Mouse (Mus musculus): Measurements from ENCODE around the gene Acmsd.

Acmsd gene

GRCm38 (mm10) chr1:127729096-127729495 is at the start of gene Acmsd:
Gene Acmsd, plus strand, starts transcription at chr1:127729413.
- Histone ChIP-seq H3K36me3 (ENCODE audit: insufficient read depth, low read length) (no peaks in the 10 kb centered on the region), H3K4me1 (replicated peaks; ENCODE audit: low read depth, low read length) (no peaks in the 10 kb centered on the region), H3K27me3 (ENCODE audit: insufficient read depth, low read length) (no peaks in the 10 kb centered on the region), H3K9me3 (ENCODE audit: low read length) (0 out of 2 replicates have a peak, but pooled peaks cover 3% of the 10 kb centered on the region), H3K4me3 (replicated peaks; ENCODE audit: low read length) (no peak within 1 kb of the TSS)
- TF ChIP-seq CTCF (conservative IDR thresholded peaks at IDR 0.05; ENCODE audit: low read length) (no peak), POU5F1 (IDR thresholded peaks at IDR 0.05; ENCODE audit: borderline replicate concordance, low read length) (no peak), NANOG (IDR thresholded peaks at IDR 0.05; ENCODE audit: borderline replicate concordance, low read length) (no peak)

- Histone ChIP-seq H3K9me3 (ENCODE audit: low read length) (no peaks in the 10 kb centered on the region), H3K4me3 (replicated peaks; ENCODE audit: low read length) (no peak within 1 kb of the TSS), H3K4me1 (replicated peaks; ENCODE audit: low read depth, low read length) (peaks cover 19% of the 10 kb centered on the region), H3K36me3 (ENCODE audit: insufficient read depth, low read length) (no peaks in the 10 kb centered on the region), H3K27me3 (ENCODE audit: insufficient read depth, low read length) (peaks cover 48% of the 10 kb centered on the region)
- peak; percentile 94 for TF ChIP-seq CTCF (conservative IDR thresholded peaks at IDR 0.05; ENCODE audit: low read length)
- TF ChIP-seq NANOG (IDR thresholded peaks at IDR 0.05; ENCODE audit: borderline replicate concordance, low read length): no peak
Measured at GRCm38 (mm10) chr1:127679498-127680133, 49.6 kb upstream of the Acmsd start, which contains the start of gene Tmem163. Gene Tmem163, minus strand, starts transcription at chr1:127679548.

GRCm38 (mm10) chr1:127696533-127696932 is 32.7 kb upstream of the Acmsd start:
- peaks cover 10% of the 10 kb centered on the region for H3K9me3 ChIP-seq (ENCODE audit: low read length)
- no peak overlapping the region for H3K4me3 ChIP-seq (replicated peaks; ENCODE audit: low read length)
- TF ChIP-seq CTCF (conservative IDR thresholded peaks at IDR 0.05; ENCODE audit: low read length) (peak; percentile 55), POU5F1 (IDR thresholded peaks at IDR 0.05; ENCODE audit: borderline replicate concordance, low read length) (no peak)
- no peaks in the 10 kb centered on the region for H3K4me1 ChIP-seq (replicated peaks; ENCODE audit: low read depth, low read length)
- no peaks in the 10 kb centered on the region for H3K27me3 ChIP-seq (ENCODE audit: insufficient read depth, low read length)
- H3K36me3 ChIP-seq (ENCODE audit: insufficient read depth, low read length): no peaks in the 10 kb centered on the region

GRCm38 (mm10) chr1:127702187-127702586 is 27.0 kb upstream of the Acmsd start:
- Histone ChIP-seq H3K4me1 (replicated peaks; ENCODE audit: low read depth, low read length) (no peaks in the 10 kb centered on the region), H3K27me3 (ENCODE audit: insufficient read depth, low read length) (no peaks in the 10 kb centered on the region)

GRCm38 (mm10) chr1:127706269-127706668 is 22.9 kb upstream of the Acmsd start:
- no peaks in the 10 kb centered on the region for H3K27me3 ChIP-seq (ENCODE audit: insufficient read depth, low read length)
- TF ChIP-seq NANOG (IDR thresholded peaks at IDR 0.05; ENCODE audit: borderline replicate concordance, low read length) (no peak), POU5F1 (IDR thresholded peaks at IDR 0.05; ENCODE audit: borderline replicate concordance, low read length) (no peak), CTCF (conservative IDR thresholded peaks at IDR 0.05; ENCODE audit: low read length) (no peak)
- H3K4me1 ChIP-seq (replicated peaks; ENCODE audit: low read depth, low read length): no peaks in the 10 kb centered on the region
- peaks cover 7% of the 10 kb centered on the region for H3K9me3 ChIP-seq (ENCODE audit: low read length)
- no peak overlapping the region for H3K4me3 ChIP-seq (replicated peaks; ENCODE audit: low read length)
- H3K36me3 ChIP-seq (ENCODE audit: insufficient read depth, low read length): no peaks in the 10 kb centered on the region

More at GRCm38 (mm10) chr1:127702187-127702586, 27.0 kb upstream of the Acmsd start:
- no peak overlapping the region for H3K4me3 ChIP-seq (replicated peaks; ENCODE audit: low read length)
- peaks cover 14% of the 10 kb centered on the region for H3K9me3 ChIP-seq (ENCODE audit: low read length)
- TF ChIP-seq NANOG (IDR thresholded peaks at IDR 0.05; ENCODE audit: borderline replicate concordance, low read length): no peak
- TF ChIP-seq CTCF (conservative IDR thresholded peaks at IDR 0.05; ENCODE audit: low read length): peak; percentile 11; the same call in 1 of the 2 replicates
- no peaks in the 10 kb centered on the region for H3K36me3 ChIP-seq (ENCODE audit: insufficient read depth, low read length)

- no peak overlapping the region for H3K4me3 ChIP-seq (replicated peaks; ENCODE audit: low read length)
- H3K9me3 ChIP-seq (ENCODE audit: low read length): no peaks in the 10 kb centered on the region
- no peaks in the 10 kb centered on the region for H3K36me3 ChIP-seq (ENCODE audit: insufficient read depth, low read length)
- H3K27me3 ChIP-seq (ENCODE audit: insufficient read depth, low read length): no peaks in the 10 kb centered on the region
- H3K4me1 ChIP-seq (replicated peaks; ENCODE audit: low read depth, low read length): no peaks in the 10 kb centered on the region
- TF ChIP-seq CTCF (conservative IDR thresholded peaks at IDR 0.05; ENCODE audit: low read length): no peak
- TF ChIP-seq POU5F1 (IDR thresholded peaks at IDR 0.05; ENCODE audit: borderline replicate concordance, low read length): no peak
- TF ChIP-seq NANOG (IDR thresholded peaks at IDR 0.05; ENCODE audit: borderline replicate concordance, low read length): no peak
Measured at GRCm38 (mm10) chr1:127716441-127716840, 12.8 kb upstream of the Acmsd start.

GRCm38 (mm10) chr1:127718290-127718689 is 10.9 kb upstream of the Acmsd start:
- TF ChIP-seq POU5F1 (IDR thresholded peaks at IDR 0.05; ENCODE audit: borderline replicate concordance, low read length) (no peak), CTCF (conservative IDR thresholded peaks at IDR 0.05; ENCODE audit: low read length) (no peak), NANOG (IDR thresholded peaks at IDR 0.05; ENCODE audit: borderline replicate concordance, low read length) (no peak)
- H3K9me3 ChIP-seq (ENCODE audit: low read length): no peaks in the 10 kb centered on the region
- no peaks in the 10 kb centered on the region for H3K36me3 ChIP-seq (ENCODE audit: insufficient read depth, low read length)
- no peak overlapping the region for H3K4me3 ChIP-seq (replicated peaks; ENCODE audit: low read length)
- no peaks in the 10 kb centered on the region for H3K4me1 ChIP-seq (replicated peaks; ENCODE audit: low read depth, low read length)
- no peaks in the 10 kb centered on the region for H3K27me3 ChIP-seq (ENCODE audit: insufficient read depth, low read length)

- H3K9me3 ChIP-seq (ENCODE audit: low read length): no peaks in the 10 kb centered on the region
- no peaks in the 10 kb centered on the region for H3K4me1 ChIP-seq (replicated peaks; ENCODE audit: low read depth, low read length)
- TF ChIP-seq POU5F1 (IDR thresholded peaks at IDR 0.05; ENCODE audit: borderline replicate concordance, low read length) (no peak), CTCF (conservative IDR thresholded peaks at IDR 0.05; ENCODE audit: low read length) (no peak), NANOG (IDR thresholded peaks at IDR 0.05; ENCODE audit: borderline replicate concordance, low read length) (no peak)
- no peaks in the 10 kb centered on the region for H3K36me3 ChIP-seq (ENCODE audit: insufficient read depth, low read length)
- H3K27me3 ChIP-seq (ENCODE audit: insufficient read depth, low read length): no peaks in the 10 kb centered on the region
- no peak overlapping the region for H3K4me3 ChIP-seq (replicated peaks; ENCODE audit: low read length)
Measured at GRCm38 (mm10) chr1:127723596-127723995, 5.6 kb upstream of the Acmsd start.

- Histone ChIP-seq H3K36me3 (ENCODE audit: insufficient read depth, low read length) (no peaks in the 10 kb centered on the region), H3K9me3 (ENCODE audit: low read length) (0 out of 2 replicates have a peak, but pooled peaks cover 3% of the 10 kb centered on the region), H3K4me1 (replicated peaks; ENCODE audit: low read depth, low read length) (no peaks in the 10 kb centered on the region), H3K27me3 (ENCODE audit: insufficient read depth, low read length) (no peaks in the 10 kb centered on the region), H3K4me3 (replicated peaks; ENCODE audit: low read length) (no peak overlapping the region)
- TF ChIP-seq CTCF (conservative IDR thresholded peaks at IDR 0.05; ENCODE audit: low read length) (no peak), NANOG (IDR thresholded peaks at IDR 0.05; ENCODE audit: borderline replicate concordance, low read length) (no peak), POU5F1 (IDR thresholded peaks at IDR 0.05; ENCODE audit: borderline replicate concordance, low read length) (no peak)
Measured at GRCm38 (mm10) chr1:127731086-127731485, 1.9 kb downstream of the Acmsd start.

Data from E14TG2a.4 (cell line).